Mouse (Mus musculus) neural tube, embryonic 15.5 days (tissue): ENCODE results near the gene Zdhhc16. TPM values are rescaled to one million over a fixed set of nuclear protein-coding genes. Genes with fewer than 3 reads are reported as not detected.
"Not testable (repeated sequence)": the region's sequence is repeated elsewhere in the genome, so short reads cannot be mapped to it uniquely, and the experiment has no call there.

ENCODE experiments used
- ATAC-seq: fragments of 200-750 bp; cut with Nextera tagmentation; 2 replicates; pipeline ENCODE4 v1.8.0; 2017; ENCODE audit warnings: mild to moderate bottlenecking, moderate TSS enrichment, moderate library complexity; ENCODE audit not compliant: low FRiP score
- H3K27ac ChIP-seq: fragments of 300-500 bp; sonication (generic); replicated peaks from 2 replicates; pipeline ENCODE4 v1.5.1; 2015; ENCODE audit warnings: mild to moderate bottlenecking, inconsistent platforms
- H3K27me3 ChIP-seq: fragments of 300-500 bp; sonication (generic); replicated peaks from 2 replicates; pipeline ENCODE4 v1.6.1; 2015; ENCODE audit warnings: inconsistent platforms
- H3K36me3 ChIP-seq: fragments of 300-500 bp; sonication (generic); 2 replicates; pipeline ENCODE4 v1.6.1; 2015; ENCODE audit warnings: inconsistent platforms
- H3K4me1 ChIP-seq: fragments of 300-500 bp; sonication (generic); 2 replicates; pipeline ENCODE4 v1.6.1; 2015; ENCODE audit warnings: inconsistent platforms
- H3K4me2 ChIP-seq: fragments of 300-500 bp; sonication (generic); 2 replicates; pipeline ENCODE4 v1.6.1; 2015; ENCODE audit warnings: inconsistent platforms, mild to moderate bottlenecking, moderate library complexity
- H3K4me3 ChIP-seq: fragments of 300-500 bp; sonication (generic); replicated peaks from 2 replicates; pipeline ENCODE4 v1.5.1; 2015; ENCODE audit warnings: mild to moderate bottlenecking, inconsistent platforms
- H3K9ac ChIP-seq: fragments of 300-500 bp; sonication (generic); replicated peaks from 2 replicates; pipeline ENCODE4 v1.6.1; 2015; ENCODE audit warnings: mild to moderate bottlenecking, inconsistent platforms
- H3K9me3 ChIP-seq: fragments of 300-500 bp; sonication (generic); replicated peaks from 2 replicates; pipeline ENCODE4 v1.6.1; 2016; ENCODE audit warnings: inconsistent platforms
- WGBS: fragments of 180-500 bp; shearing (Covaris S2); methylation state at CpG from one replicate; pipeline ENCODE4 v1.1.7; 2015; ENCODE audit warnings: mixed read lengths; 5-methylcytosine and 5-hydroxymethylcytosine counted together
- polyA plus RNA-seq: library from polyadenylated mRNA; unstranded; fragments of >200 nt; fragmentation: Nextera tagmentation; extraction: Ambion mirVana; gene quantifications from 2 replicates; pipeline ENCODE4 v1.2.1, GENCODE M21; 2015

Zdhhc16 gene
- polyA plus RNA-seq, 1 experiment from 2014 or later, result 90.6 TPM

- no peaks in the 10 kb centered on the region for H3K27me3 ChIP-seq
- no peak overlapping the region for H3K27ac ChIP-seq
- no peaks in the 10 kb centered on the region for H3K4me1 ChIP-seq
- 90% methylated on average over 2 of the region's 2 CpGs for WGBS
- H3K4me2 ChIP-seq, result no peak overlapping the region
- H3K4me3 ChIP-seq, result no peak overlapping the region
- H3K36me3 ChIP-seq, result no peaks in the 10 kb centered on the region
- ATAC-seq, result no peak
- no peak overlapping the region for H3K9ac ChIP-seq
- no peaks in the 10 kb centered on the region for H3K9me3 ChIP-seq
Measured at GRCm38 (mm10) chr19:41905246-41905645, 28.0 kb upstream of the Zdhhc16 start.

- ATAC-seq, result no peak
- 70% methylated on average over 6 of the region's 6 CpGs for WGBS
- no peak overlapping the region for H3K4me2 ChIP-seq
- H3K36me3 ChIP-seq, result no peaks in the 10 kb centered on the region
- H3K9me3 ChIP-seq, result no peaks in the 10 kb centered on the region
- H3K4me1 ChIP-seq, result no peaks in the 10 kb centered on the region
- no peak overlapping the region for H3K9ac ChIP-seq
- H3K27me3 ChIP-seq, result no peaks in the 10 kb centered on the region
- no peak overlapping the region for H3K4me3 ChIP-seq
- no peak overlapping the region for H3K27ac ChIP-seq
Measured at GRCm38 (mm10) chr19:41906311-41907078, 26.8 kb upstream of the Zdhhc16 start.

- 53% methylated on average over 8 of the region's 8 CpGs for WGBS
Measured at GRCm38 (mm10) chr19:41907079-41907760, 26.1 kb upstream of the Zdhhc16 start.

GRCm38 (mm10) chr19:41908736-41909135, 24.5 kb upstream of the Zdhhc16 start:
- no peaks in the 10 kb centered on the region for H3K9me3 ChIP-seq
- peaks cover 14% of the 10 kb centered on the region for H3K4me1 ChIP-seq
- no peak overlapping the region for H3K9ac ChIP-seq
- ATAC-seq, result no peak
- H3K27ac ChIP-seq, result no peak overlapping the region
- WGBS, result 84% methylated on average over 3 of the region's 3 CpGs
- no peak overlapping the region for H3K4me3 ChIP-seq
- no peaks in the 10 kb centered on the region for H3K27me3 ChIP-seq
- H3K4me2 ChIP-seq, result no peak overlapping the region
- H3K36me3 ChIP-seq, result 0 out of 2 replicates have a peak, but pooled peaks cover 2% of the 10 kb centered on the region

More at GRCm38 (mm10) chr19:41907079-41907760, 26.1 kb upstream of the Zdhhc16 start:
- H3K27ac ChIP-seq, result no peak overlapping the region
- ATAC-seq, result no peak
- no peak overlapping the region for H3K4me2 ChIP-seq
- H3K36me3 ChIP-seq, result no peaks in the 10 kb centered on the region
- no peak overlapping the region for H3K4me3 ChIP-seq
- no peaks in the 10 kb centered on the region for H3K27me3 ChIP-seq
- H3K4me1 ChIP-seq, result no peaks in the 10 kb centered on the region
- no peaks in the 10 kb centered on the region for H3K9me3 ChIP-seq
- no peak overlapping the region for H3K9ac ChIP-seq

GRCm38 (mm10) chr19:41910396-41910795, 22.9 kb upstream of the Zdhhc16 start:
- ATAC-seq, result no peak
- Histone ChIP-seq H3K9me3 (no peaks in the 10 kb centered on the region), H3K4me2 (no peak overlapping the region), H3K36me3 (0 out of 2 replicates have a peak, but pooled peaks cover 4% of the 10 kb centered on the region), H3K9ac (no peak overlapping the region), H3K27me3 (no peaks in the 10 kb centered on the region), H3K4me3 (no peak overlapping the region), H3K4me1 (peaks cover 29% of the 10 kb centered on the region), H3K27ac (no peak overlapping the region)
- 82% methylated on average over 2 of the region's 2 CpGs for WGBS

GRCm38 (mm10) chr19:41911178-41912073, 21.9 kb upstream of the Zdhhc16 start, which contains the start of gene Pgam1:
Gene Pgam1 (plus strand): TSS chr19:41911923.
- peaks cover 29% of the 10 kb centered on the region for H3K4me1 ChIP-seq
- H3K9ac ChIP-seq, result peak within 1 kb of the TSS; percentile 87
- peak within 1 kb of the TSS; percentile 92 for H3K4me2 ChIP-seq
- H3K27ac ChIP-seq, result peak within 1 kb of the TSS; percentile 90
- H3K4me3 ChIP-seq, result peak within 1 kb of the TSS; percentile 74
- peaks cover 13% of the 10 kb centered on the region for H3K36me3 ChIP-seq
- ATAC-seq, result peak; percentile 93
- H3K9me3 ChIP-seq, result no peaks in the 10 kb centered on the region
- no peaks in the 10 kb centered on the region for H3K27me3 ChIP-seq
- 5% methylated on average over 52 of the region's 54 CpGs for WGBS

GRCm38 (mm10) chr19:41912121-41913080, 20.9 kb upstream of the Zdhhc16 start:
- H3K27ac ChIP-seq, result peak overlapping the region; percentile 90
- H3K4me3 ChIP-seq, result peak overlapping the region; percentile 74
- H3K4me2 ChIP-seq, result peak overlapping the region; percentile 92
- peaks cover 29% of the 10 kb centered on the region for H3K4me1 ChIP-seq
- H3K36me3 ChIP-seq, result peaks cover 22% of the 10 kb centered on the region
- peak overlapping the region; percentile 87 for H3K9ac ChIP-seq
- H3K27me3 ChIP-seq, result no peaks in the 10 kb centered on the region
- peak; percentile 79 for ATAC-seq
- WGBS, result under 1% methylated on average over 52 of the region's 53 CpGs
- H3K9me3 ChIP-seq, result no peaks in the 10 kb centered on the region

GRCm38 (mm10) chr19:41913774-41914591, 19.3 kb upstream of the Zdhhc16 start:
- Histone ChIP-seq H3K4me3 (peak overlapping the region; percentile 74), H3K27me3 (no peaks in the 10 kb centered on the region), H3K4me2 (peak overlapping the region; percentile 92), H3K9me3 (no peaks in the 10 kb centered on the region), H3K9ac (peak overlapping the region; percentile 87; the same call in 1 of the 2 replicates), H3K27ac (no peak overlapping the region), H3K36me3 (peaks cover 28% of the 10 kb centered on the region), H3K4me1 (peaks cover 29% of the 10 kb centered on the region)
- 43% methylated on average over 6 of the region's 6 CpGs for WGBS
- no peak for ATAC-seq

GRCm38 (mm10) chr19:41914592-41914882, 18.7 kb upstream of the Zdhhc16 start:
- not testable (repeated sequence) for H3K9ac ChIP-seq, H3K27me3 ChIP-seq, H3K9me3 ChIP-seq, ATAC-seq, H3K27ac ChIP-seq, H3K4me3 ChIP-seq
- H3K4me1 ChIP-seq, result peaks cover 29% of the 10 kb centered on the region
- peak overlapping the region; percentile 92; the same call in 1 of the 2 replicates for H3K4me2 ChIP-seq
- peaks cover 34% of the 10 kb centered on the region for H3K36me3 ChIP-seq

- H3K36me3 ChIP-seq, result peaks cover 39% of the 10 kb centered on the region
- H3K4me3 ChIP-seq, result no peak overlapping the region
- no peak overlapping the region for H3K4me2 ChIP-seq
- 86% methylated on average over 3 of the region's 3 CpGs for WGBS
- peaks cover 29% of the 10 kb centered on the region for H3K4me1 ChIP-seq
- no peak for ATAC-seq
- H3K27me3 ChIP-seq, result no peaks in the 10 kb centered on the region
- H3K27ac ChIP-seq, result no peak overlapping the region
- no peaks in the 10 kb centered on the region for H3K9me3 ChIP-seq
- H3K9ac ChIP-seq, result no peak overlapping the region
Measured at GRCm38 (mm10) chr19:41915294-41915693, 18.0 kb upstream of the Zdhhc16 start.
